Mouse (Mus musculus): ENCODE data around the gene Tnfaip8l3. TPM values are rescaled to one million over a fixed set of nuclear protein-coding genes. Genes with fewer than 3 reads are reported as not detected.

Tnfaip8l3 gene
- total and polyA plus RNA-seq, 3 experiments: not detected

GRCm38 (mm10) chr9:54061666-54062065 is 6.5 kb downstream of the Tnfaip8l3 start:
- Histone ChIP-seq H3K4me1 (ENCODE audit: control insufficient read depth in 1 of 2, insufficient read depth in 2 of 2) (peaks cover 0 to 20% of the 10 kb centered on the region in 2 experiments; a peak in 2 of 4 replicates), H3K9me3 (replicated peaks; ENCODE audit: low read length) (no peaks in the 10 kb centered on the region), H3K79me2 (replicated peaks; ENCODE audit: control insufficient read depth, extremely low read depth, insufficient read depth, poor library complexity, severe bottlenecking) (no peaks in the 10 kb centered on the region), H3K27ac (ENCODE audit: insufficient read depth, low read depth) (no peak overlapping the region), H3K9ac (ENCODE audit: insufficient read depth, low read depth) (no peak overlapping the region), H3K36me3 (replicated peaks in 1 of 2; ENCODE audit: control insufficient read depth in 1 of 2, insufficient read depth in 1 of 2, low read length in 1 of 2) (no peaks in the 10 kb centered on the region), H3K4me2 (ENCODE audit: insufficient read depth, low read depth, poor library complexity, severe bottlenecking) (no peak overlapping the region), H3K27me3 (replicated peaks) (no peaks in the 10 kb centered on the region), H3K4me3 (replicated peaks in 1 of 3; ENCODE audit: low read depth in 2 of 3, low read length in 2 of 3, poor library complexity in 1 of 3) (no peak overlapping the region)
- TF ChIP-seq UBTF (IDR thresholded peaks at IDR 0.05; ENCODE audit: low read depth, low read length) (no peak), ZNF384 (IDR thresholded peaks at IDR 0.05; ENCODE audit: low read depth, low read length) (no peak), ZMIZ1 (IDR thresholded peaks at IDR 0.05; ENCODE audit: low read depth, low read length) (no peak), EP300 (IDR thresholded peaks at IDR 0.05; ENCODE audit: low read length) (no peak), MYC (IDR thresholded peaks at IDR 0.05; ENCODE audit: low read depth, low read length) (no peak), BHLHE40 (IDR thresholded peaks at IDR 0.05; ENCODE audit: low read depth, low read length) (no peak), JUN (IDR thresholded peaks at IDR 0.05; ENCODE audit: insufficient read depth, low read depth, low read length) (no peak), E2F4 (IDR thresholded peaks at IDR 0.05; ENCODE audit: insufficient replicate concordance, low read depth, low read length) (no peak), CTCF (conservative IDR thresholded peaks at IDR 0.05 in 1 of 2, IDR thresholded peaks at IDR 0.05 in 1 of 2; ENCODE audit: low read depth in 2 of 2, low read length in 2 of 2) (no peak)
- in situ Hi-C loops (cut with MboI; ENCODE audit: low pct_ligation_motif_present, low pct_unique_long_range_greater_than_20kb, low sequenced_read_pairs) (no loop called here), dilution Hi-C loops (cut with MboI; ENCODE audit: extremely low pct_ligation_motif_present, extremely low pct_unique_long_range_greater_than_20kb, low sequenced_read_pairs) (no loop called here)
- no peak for DNase-seq (ENCODE audit: extremely low read depth)

DNA sequence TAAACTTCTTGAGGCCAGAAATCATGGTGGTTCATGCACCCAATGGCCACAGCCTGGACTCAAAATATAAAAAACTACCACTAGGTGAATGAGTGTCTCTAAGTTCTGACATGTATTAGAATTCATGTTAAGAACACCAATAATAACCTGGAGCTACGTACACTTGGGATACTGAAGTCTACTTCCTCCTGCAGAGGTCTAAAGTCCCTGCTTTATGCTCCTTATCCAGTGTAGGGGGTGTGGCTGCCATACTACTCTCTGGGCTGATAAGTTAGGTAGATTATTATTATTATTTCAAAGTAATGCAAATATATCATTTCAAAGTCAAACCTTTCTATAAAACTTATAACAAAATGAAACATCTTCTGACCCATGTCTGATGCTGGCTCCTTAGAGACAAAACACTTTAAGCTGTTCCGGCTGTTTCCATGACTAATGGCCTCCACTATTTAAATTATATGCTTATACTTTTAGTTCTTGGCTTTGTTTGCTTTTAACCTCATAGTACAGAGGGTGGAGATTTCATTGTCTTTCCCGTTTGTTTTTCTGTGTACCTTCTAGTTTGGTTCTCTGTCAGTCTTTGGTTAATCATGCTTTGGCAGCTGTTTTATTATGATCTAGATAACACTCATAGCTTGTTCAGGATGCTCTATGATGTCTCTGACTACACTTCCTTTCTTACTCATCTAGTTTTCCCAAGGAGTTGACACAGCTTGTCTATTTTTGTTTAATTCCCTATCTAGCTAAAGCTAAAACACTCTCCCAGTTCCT is 16.7 kb downstream of the Tnfaip8l3 start:
- H3K79me2 ChIP-seq (replicated peaks; ENCODE audit: control insufficient read depth, extremely low read depth, insufficient read depth, poor library complexity, severe bottlenecking): no peaks in the 10 kb centered on the region
- H3K9ac ChIP-seq (ENCODE audit: insufficient read depth, low read depth): no peak overlapping the region
- DNase-seq (ENCODE audit: extremely low read depth): no peak
- H3K4me3 ChIP-seq (replicated peaks in 1 of 3; ENCODE audit: low read depth in 2 of 3, low read length in 2 of 3, poor library complexity in 1 of 3): no peak overlapping the region
- no peak overlapping the region for H3K4me2 ChIP-seq (ENCODE audit: insufficient read depth, low read depth, poor library complexity, severe bottlenecking)
- dilution Hi-C loops (cut with MboI; ENCODE audit: extremely low pct_ligation_motif_present, extremely low pct_unique_long_range_greater_than_20kb, low sequenced_read_pairs): no loop called here
- no peaks in the 10 kb centered on the region for H3K4me1 ChIP-seq (ENCODE audit: control insufficient read depth in 1 of 2, insufficient read depth in 2 of 2)
- in situ Hi-C loops (cut with MboI; ENCODE audit: low pct_ligation_motif_present, low pct_unique_long_range_greater_than_20kb, low sequenced_read_pairs): no loop called here
- H3K27me3 ChIP-seq (replicated peaks): peaks cover 2% of the 10 kb centered on the region
- no peaks in the 10 kb centered on the region for H3K9me3 ChIP-seq (replicated peaks; ENCODE audit: low read length)
- H3K27ac ChIP-seq (ENCODE audit: insufficient read depth, low read depth): no peak overlapping the region
- TF ChIP-seq E2F4 (IDR thresholded peaks at IDR 0.05; ENCODE audit: insufficient replicate concordance, low read depth, low read length) (no peak), TCF12 (IDR thresholded peaks at IDR 0.05; ENCODE audit: low read depth, low read length) (no peak), MAX (IDR thresholded peaks at IDR 0.05; ENCODE audit: low read length) (no peak), JUND (conservative IDR thresholded peaks at IDR 0.05; ENCODE audit: low read depth, low read length) (no peak), ELF1 (IDR thresholded peaks at IDR 0.05; ENCODE audit: low read depth, low read length) (no peak), MAZ (IDR thresholded peaks at IDR 0.05; ENCODE audit: low read depth, low read length) (no peak), BHLHE40 (IDR thresholded peaks at IDR 0.05; ENCODE audit: low read depth, low read length) (no peak), PAX5 (IDR thresholded peaks at IDR 0.05; ENCODE audit: low read length) (no peak), MEF2A (IDR thresholded peaks at IDR 0.05; ENCODE audit: borderline replicate concordance, low read depth, low read length) (no peak), RCOR1 (conservative IDR thresholded peaks at IDR 0.05; ENCODE audit: low read depth, low read length) (no peak), EP300 (IDR thresholded peaks at IDR 0.05; ENCODE audit: low read length) (no peak), KAT2A (IDR thresholded peaks at IDR 0.05; ENCODE audit: insufficient replicate concordance, low read length) (no peak), CTCF (conservative IDR thresholded peaks at IDR 0.05 in 1 of 2, IDR thresholded peaks at IDR 0.05 in 1 of 2; ENCODE audit: low read depth in 2 of 2, low read length in 2 of 2) (no peak), HCFC1 (IDR thresholded peaks at IDR 0.05; ENCODE audit: low read depth, low read length) (no peak), NRF1 (IDR thresholded peaks at IDR 0.05; ENCODE audit: low read depth, low read length) (no peak), POLR2AphosphoS2 (IDR thresholded peaks at IDR 0.05; ENCODE audit: low read depth, low read length) (no peak), CHD1 (IDR thresholded peaks at IDR 0.05; ENCODE audit: low read depth, low read length) (no peak)
- no peaks in the 10 kb centered on the region for H3K36me3 ChIP-seq (replicated peaks in 1 of 2; ENCODE audit: control insufficient read depth in 1 of 2, insufficient read depth in 1 of 2, low read length in 1 of 2)

Measured in CH12.LX (cell line).